Mouse (Mus musculus) left cerebral cortex, adult 2 months (tissue): ENCODE data around the gene Rtp4. TPM values are rescaled to one million over a fixed set of nuclear protein-coding genes. Genes with fewer than 3 reads are reported as not detected.

Experiments used
- DNase-seq, 2 experiments: peaks; one replicate each; pipeline ENCODE4 v3.0.0; 2021 to 2022; ENCODE audit warnings: low spot score in 2 of 2, mixed read lengths in 1 of 2; ENCODE audit errors: extremely low spot score in 1 of 2
- H3K27ac ChIP-seq: fragments of 200-600 bp; 2 replicates; pipeline ENCODE4 v1.8.1; 2022
- H3K4me3 ChIP-seq: fragments of 200-600 bp; 2 replicates; pipeline ENCODE4 v1.8.1; 2022
- CTCF ChIP-seq: fragments of 200-600 bp; IDR thresholded peaks from 2 replicates; pipeline ENCODE4 v1.8.1; 2022; ENCODE audit warnings: antibody characterized with exemption, mild to moderate bottlenecking, moderate library complexity
- intact Hi-C: fragments of 180-260 bp; cut with DNase I; formaldehyde crosslinking; loops from one replicate; pipeline ENCODE4 v1.15.1; 2025
- total RNA-seq, 2 experiments: library from RNA; stranded (reverse); gene quantifications; 2 replicates each; pipeline ENCODE4 v1.2.3; 2021

Rtp4 gene
- total RNA-seq, 2 experiments from 2014 or later = 1.7 to 2.4 TPM

DNA sequence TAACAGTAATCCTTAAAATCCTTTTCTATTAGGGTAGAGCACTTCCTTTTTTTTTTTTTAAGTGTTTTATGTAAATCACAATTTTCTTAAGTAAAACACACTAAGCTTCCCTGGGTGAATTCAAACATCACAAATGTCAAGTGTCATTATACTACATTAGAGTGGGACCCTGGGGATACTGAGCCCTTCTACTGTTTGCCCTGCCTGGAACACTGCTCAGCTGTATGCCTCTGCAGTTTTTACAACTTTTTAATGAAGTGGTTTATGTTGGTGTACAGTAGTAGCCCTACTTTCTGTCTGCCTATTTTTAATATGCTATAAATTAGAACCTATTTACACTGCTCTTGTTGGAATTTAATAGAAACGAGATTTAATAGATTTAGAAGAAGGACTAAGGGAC, 22.2 kb upstream of the Rtp4 start:
- TF ChIP-seq CTCF = no peak
- Histone ChIP-seq H3K27ac (peak overlapping the region; percentile 59; the same call in 1 of the 2 replicates), H3K4me3 (no peak overlapping the region)
- DNase-seq = no peak
- intact Hi-C loops = no loop called here

DNA sequence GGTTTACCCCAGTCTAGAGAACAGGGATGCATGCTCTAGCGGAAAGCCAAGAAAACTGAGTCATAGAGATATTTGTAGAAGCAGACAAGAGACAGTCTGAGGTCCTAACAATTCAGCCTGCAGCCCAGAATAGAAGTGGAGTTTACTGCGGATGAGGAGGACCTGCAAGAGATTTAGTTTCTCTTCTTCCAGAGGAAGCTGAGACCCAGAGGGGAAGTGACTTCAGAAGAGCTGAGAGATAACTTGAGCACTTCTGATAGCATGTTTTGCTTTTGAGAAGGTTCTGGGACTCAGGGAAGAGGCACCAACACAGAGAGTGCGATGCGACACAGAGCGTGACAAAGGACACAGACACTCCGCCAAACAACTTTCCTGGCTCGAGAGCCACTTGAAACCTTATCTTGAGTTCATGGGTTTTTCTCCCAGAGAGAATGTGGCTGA, 21.4 kb upstream of the Rtp4 start:
- Histone ChIP-seq H3K27ac (peak overlapping the region; percentile 59), H3K4me3 (no peak overlapping the region)
- intact Hi-C loops = no loop called here
- DNase-seq = no peak
- TF ChIP-seq CTCF = no peak

DNA sequence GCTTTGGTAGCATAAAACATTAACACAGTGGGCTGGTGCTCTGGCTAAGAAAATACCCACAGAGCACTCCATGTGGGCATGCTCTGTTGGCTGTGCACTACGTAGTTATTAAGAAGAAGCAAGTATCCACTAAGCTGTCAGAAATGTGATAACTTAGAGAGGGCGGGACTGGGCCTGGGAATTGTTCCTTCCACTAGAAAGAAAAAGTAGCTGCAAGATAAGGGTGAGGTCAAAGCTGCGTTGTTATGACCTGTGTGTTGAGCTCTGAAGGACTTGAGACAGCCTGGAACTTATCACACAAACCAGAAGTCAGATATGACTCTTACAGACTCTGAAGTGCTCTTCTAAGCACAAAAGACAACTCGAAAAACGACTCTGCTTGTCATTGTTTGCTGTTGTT, 19.5 kb upstream of the Rtp4 start:
- intact Hi-C loops = no loop called here
- TF ChIP-seq CTCF = no peak
- H3K4me3 ChIP-seq = no peak overlapping the region
- H3K27ac ChIP-seq = no peak overlapping the region
- no peak for DNase-seq

DNA sequence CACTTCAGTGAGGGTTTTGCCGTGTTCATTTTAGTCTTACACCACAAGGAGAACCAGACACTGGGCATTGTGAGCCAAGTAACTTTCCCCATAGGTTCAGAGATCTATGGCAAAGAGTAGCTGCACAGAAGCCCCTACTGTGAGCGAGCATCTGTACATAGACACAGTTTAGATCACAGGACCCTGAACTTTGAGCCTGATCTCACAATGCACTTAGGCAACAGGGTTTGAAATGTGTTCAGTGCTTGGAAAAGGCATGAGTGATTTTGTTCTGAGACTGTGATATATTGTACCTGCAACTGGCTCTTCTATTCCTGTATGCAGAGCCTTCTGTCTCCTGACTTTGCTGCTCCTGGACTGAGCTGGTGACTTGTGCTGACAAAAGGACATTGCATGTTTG, 18.8 kb upstream of the Rtp4 start:
- intact Hi-C loops = no loop called here
- TF ChIP-seq CTCF = no peak

DNA sequence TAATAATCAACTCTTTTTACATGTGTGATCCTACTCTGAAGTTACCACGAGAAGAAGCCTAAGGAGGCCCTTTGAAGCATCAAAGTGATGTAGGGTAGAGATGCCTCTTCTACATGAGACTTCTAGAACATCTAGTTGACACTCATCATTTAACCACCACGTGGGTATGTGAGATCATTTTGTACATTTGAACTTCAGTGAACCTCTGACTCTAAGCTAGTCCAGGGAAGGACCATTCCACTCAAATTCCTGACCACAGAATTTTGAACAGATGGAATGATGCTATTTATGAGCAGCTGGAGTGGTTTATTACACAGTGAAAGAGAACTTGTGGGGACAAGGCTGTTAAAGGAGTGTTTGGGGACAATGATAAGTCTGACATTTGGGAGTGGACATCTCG, 17.6 kb upstream of the Rtp4 start:
- TF ChIP-seq CTCF = no peak
- no peak for DNase-seq
- H3K27ac ChIP-seq = no peak overlapping the region
- no peak overlapping the region for H3K4me3 ChIP-seq
- intact Hi-C loops = no loop called here

More for the DNA sequence above, 18.8 kb upstream of the Rtp4 start:
- Histone ChIP-seq H3K27ac (no peak overlapping the region), H3K4me3 (no peak overlapping the region)
- DNase-seq = no peak

DNA sequence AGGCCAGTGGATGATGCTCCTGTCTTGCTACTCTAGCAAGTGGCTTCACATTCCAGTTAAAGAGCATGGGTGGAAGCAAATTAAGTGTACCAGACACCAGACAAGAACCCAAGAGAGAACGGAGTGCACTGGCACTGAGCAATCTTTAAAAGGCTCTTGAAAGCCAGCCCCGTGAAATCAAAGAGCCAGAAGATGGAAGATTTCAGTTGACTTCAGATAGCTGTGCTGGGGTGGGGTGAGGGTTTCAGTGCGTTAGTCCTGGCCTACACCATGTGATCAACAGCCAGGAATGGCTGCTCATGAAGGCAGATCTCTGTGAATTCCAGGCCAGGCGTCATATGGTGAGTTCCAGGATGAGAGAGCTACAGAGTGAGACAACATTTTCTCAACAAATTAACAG, 16.7 kb upstream of the Rtp4 start:
- no peak overlapping the region for H3K27ac ChIP-seq
- TF ChIP-seq CTCF = no peak
- intact Hi-C loops = no loop called here
- no peak overlapping the region for H3K4me3 ChIP-seq
- no peak for DNase-seq

DNA sequence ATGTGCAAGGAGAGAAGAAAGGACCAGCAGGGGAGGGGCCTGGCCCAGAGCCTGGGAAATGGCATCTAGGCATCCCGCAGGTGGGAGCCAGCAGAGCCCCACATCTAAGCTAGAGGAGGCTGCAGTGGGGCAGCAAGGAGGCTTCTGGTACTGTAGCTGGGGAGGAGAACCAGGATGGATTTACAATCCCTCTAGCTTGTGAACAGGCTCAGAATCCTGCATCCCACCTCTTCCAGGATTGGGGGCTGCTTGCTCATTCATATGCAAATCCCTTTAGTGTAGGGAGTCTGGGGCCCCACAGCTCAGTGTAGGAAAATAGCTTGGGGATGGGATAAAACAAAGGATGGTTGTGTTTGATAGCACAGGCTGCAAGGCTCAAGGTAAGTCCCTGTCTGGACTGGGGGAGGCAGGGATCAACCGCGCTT, 15.8 kb upstream of the Rtp4 start:
- H3K27ac ChIP-seq = no peak overlapping the region
- no peak for DNase-seq
- no peak overlapping the region for H3K4me3 ChIP-seq
- no peak for TF ChIP-seq CTCF
- intact Hi-C loops = no loop called here

DNA sequence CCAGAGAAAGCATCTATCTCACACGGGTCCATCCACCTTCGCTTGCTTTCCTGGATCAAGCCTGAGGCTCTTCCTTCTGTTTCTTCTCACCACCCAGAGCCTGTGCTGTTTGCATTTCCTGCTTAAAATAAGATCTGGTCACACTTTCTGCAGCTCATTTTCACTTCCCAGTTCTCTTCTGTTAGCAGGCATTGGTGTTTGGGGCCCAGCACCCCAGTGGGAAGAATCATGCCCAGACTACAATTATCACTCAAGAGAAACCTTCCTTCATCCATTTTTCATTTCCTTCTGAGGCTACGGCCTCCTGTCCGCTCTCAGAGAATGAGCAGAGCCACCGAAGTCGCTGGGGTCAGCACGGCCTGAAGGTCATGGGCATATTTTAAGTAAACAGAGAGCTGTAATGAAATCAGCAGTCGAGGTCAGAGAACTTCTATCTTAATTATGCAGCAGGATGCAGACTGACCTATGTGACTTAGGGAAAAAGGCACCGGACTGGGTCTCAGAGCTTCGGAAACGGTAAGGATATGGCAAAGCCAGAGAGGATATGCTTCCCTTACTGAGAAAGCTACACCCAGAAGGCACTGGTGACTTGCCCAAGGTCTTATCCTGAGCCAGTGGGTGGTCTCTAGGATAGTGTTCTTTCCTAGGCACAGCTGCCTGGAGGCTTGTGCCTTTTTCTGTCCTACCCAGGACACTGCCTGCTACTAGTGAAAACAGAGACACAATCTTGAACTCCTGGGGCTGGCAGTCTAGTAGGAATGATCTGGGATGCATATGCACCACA, 14.0 kb upstream of the Rtp4 start:
- H3K4me3 ChIP-seq = no peak overlapping the region
- TF ChIP-seq CTCF = no peak
- DNase-seq = no peak
- peak overlapping the region; percentile 66 for H3K27ac ChIP-seq
- intact Hi-C loops = no loop called here

DNA sequence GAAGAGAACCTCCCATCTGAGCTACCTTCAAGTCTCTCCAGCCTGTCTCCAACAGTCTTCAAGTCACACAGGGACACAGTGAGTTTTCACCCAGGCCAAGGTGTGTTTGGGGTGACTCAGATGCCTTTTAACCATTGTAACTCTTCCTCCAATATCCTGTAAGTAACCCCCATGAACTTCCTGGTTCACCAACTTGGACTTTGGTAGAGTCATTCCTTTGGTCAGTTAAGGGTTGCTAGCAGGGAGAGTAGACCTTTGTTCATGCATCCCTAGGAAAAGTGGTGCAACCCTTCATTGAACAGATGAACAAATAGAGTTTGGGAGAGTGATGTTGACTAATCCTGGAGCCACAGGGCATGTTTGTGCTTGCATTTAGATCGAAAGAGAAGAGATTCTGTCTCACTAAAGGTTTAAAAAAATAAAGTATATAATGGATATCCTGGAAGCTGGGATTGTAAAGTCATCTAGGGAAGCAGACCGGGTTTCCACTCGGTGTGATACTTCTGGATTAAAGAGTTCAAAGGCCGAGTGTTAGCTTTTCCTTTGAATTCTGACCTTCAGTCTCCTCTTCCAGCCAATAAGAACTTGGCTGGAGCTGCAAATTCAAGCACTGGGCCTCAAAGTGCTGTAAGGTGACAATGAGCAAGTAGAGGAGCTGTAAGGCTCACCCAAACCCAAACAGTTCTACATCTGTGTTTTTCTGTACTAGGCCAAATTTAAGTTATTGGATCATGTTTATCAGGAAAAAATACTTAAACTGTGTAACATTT, 8.7 kb upstream of the Rtp4 start:
- no peak for TF ChIP-seq CTCF
- Histone ChIP-seq H3K27ac (no peak overlapping the region), H3K4me3 (no peak overlapping the region)
- intact Hi-C loops = loop anchor here (10.0 kb wide), 2 partner anchors 277 to 1543 kb away; no protein-coding TSS in a partner anchor
- DNase-seq = no peak

DNA sequence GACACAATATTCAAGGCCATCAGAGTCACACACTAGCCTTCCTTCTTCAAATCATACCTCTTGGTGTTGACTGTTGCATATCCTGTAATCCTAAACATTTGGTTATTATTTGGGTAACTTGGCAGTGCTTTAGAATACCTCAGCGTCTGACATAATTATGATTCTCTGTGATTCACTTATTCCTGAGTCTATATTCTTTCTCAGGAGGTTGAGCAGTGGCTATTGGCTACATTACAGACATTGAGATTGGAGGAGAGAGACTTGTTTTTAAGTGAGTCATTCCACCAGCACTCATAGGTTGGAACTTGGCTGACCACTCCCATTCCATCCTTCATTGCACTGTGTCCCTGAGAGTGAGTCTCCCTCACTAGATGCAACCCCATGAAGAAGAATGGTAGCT, 6.7 kb upstream of the Rtp4 start:
- Histone ChIP-seq H3K4me3 (no peak overlapping the region), H3K27ac (no peak overlapping the region)
- TF ChIP-seq CTCF = no peak
- DNase-seq = no peak
- intact Hi-C loops = loop anchor here (10.0 kb wide), 2 partner anchors 279 to 1541 kb away; no protein-coding TSS in a partner anchor

DNA sequence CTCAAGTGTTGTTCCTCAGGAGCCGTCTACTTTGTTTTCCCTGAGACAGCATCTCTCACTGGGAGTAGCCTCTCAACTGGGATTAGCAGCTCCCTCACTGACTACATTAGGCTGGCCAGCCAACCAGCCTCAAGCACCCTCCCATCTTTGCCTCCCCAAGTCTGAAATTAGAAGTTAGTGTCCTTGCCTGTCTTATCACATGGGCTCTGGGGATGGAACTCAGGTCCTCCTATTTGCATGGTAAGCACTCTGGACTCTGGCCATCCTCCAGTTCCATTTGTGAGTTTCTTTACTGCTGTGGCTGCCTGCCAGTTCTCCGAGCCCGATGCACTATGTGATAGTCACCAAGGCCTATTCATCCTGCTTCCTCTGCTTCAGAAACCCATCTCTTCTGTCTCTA, 4.3 kb upstream of the Rtp4 start:
- intact Hi-C loops = loop anchor here (10.0 kb wide), 2 partner anchors 281 to 1539 kb away; no protein-coding TSS in a partner anchor
- Histone ChIP-seq H3K27ac (no peak overlapping the region), H3K4me3 (no peak overlapping the region)
- TF ChIP-seq CTCF = no peak
- no peak for DNase-seq

DNA sequence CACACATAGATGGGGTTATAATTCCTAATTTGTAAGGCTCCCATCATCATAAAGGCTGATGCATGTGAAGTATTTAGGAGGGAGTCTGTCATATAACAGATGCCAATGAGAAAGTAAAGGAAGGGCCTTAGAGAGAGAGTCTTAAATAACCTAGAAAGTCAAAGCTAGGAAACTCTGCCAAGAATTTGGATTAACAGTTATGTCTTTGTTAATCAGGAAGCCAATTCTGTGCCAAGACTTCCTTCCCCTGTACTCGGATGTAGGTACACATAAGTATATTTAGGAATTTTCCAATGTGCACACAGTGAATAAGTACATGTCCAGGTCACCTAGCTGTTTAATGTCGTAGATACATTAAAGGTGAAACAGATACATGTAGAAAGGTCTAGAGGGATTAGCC, 3.5 kb upstream of the Rtp4 start:
- DNase-seq = no peak
- intact Hi-C loops = loop anchor here (10.0 kb wide), 2 partner anchors 282 to 1538 kb away; no protein-coding TSS in a partner anchor
- H3K4me3 ChIP-seq = no peak overlapping the region
- TF ChIP-seq CTCF = no peak
- no peak overlapping the region for H3K27ac ChIP-seq
